Mouse (Mus musculus) limb, embryonic 10.5 days (tissue): ENCODE data around the gene Mdh1. TPM values are rescaled to one million over a fixed set of nuclear protein-coding genes. Genes with fewer than 3 reads are reported as not detected.

Experiments used
- DNase-seq: peaks from one replicate; pipeline ENCODE4 v3.0.0-alpha.2; 2017; ENCODE audit warnings: low spot score
- H3K27ac ChIP-seq: fragments of 300-500 bp; sonication (generic); 2 replicates; pipeline ENCODE4 v1.5.1; 2016; ENCODE audit warnings: mild to moderate bottlenecking
- H3K27me3 ChIP-seq: fragments of 300-500 bp; sonication (generic); 2 replicates; pipeline ENCODE4 v1.6.1; 2016; ENCODE audit warnings: low read depth, mild to moderate bottlenecking; ENCODE audit not compliant: poor library complexity, severe bottlenecking
- H3K36me3 ChIP-seq: fragments of 300-500 bp; sonication (generic); 2 replicates; pipeline ENCODE4 v1.6.1; 2016; ENCODE audit warnings: mild to moderate bottlenecking, moderate library complexity
- H3K4me1 ChIP-seq: fragments of 300-500 bp; sonication (generic); 2 replicates; pipeline ENCODE4 v1.6.1; 2016
- H3K4me3 ChIP-seq: fragments of 300-500 bp; sonication (generic); 2 replicates; pipeline ENCODE4 v1.5.1; 2016; ENCODE audit warnings: mild to moderate bottlenecking, moderate library complexity
- H3K9me3 ChIP-seq: fragments of 300-500 bp; sonication (generic); replicated peaks from 2 replicates; pipeline ENCODE4 v1.6.1; 2016; ENCODE audit warnings: mild to moderate bottlenecking
- WGBS: fragments of 180-500 bp; shearing (Covaris S2); methylation state at CpG from one replicate; pipeline ENCODE4 v1.1.7; 2016; 5-methylcytosine and 5-hydroxymethylcytosine counted together
- polyA plus RNA-seq: library from polyadenylated mRNA; unstranded; fragments of >200 nt; fragmentation: Nextera tagmentation; extraction: Ambion mirVana; gene quantifications from 2 replicates; pipeline ENCODE4 v1.2.1, GENCODE M21; 2016

Gene Mdh1
- polyA plus RNA-seq, 1 experiment from 2014 or later: 394 TPM

DNA sequence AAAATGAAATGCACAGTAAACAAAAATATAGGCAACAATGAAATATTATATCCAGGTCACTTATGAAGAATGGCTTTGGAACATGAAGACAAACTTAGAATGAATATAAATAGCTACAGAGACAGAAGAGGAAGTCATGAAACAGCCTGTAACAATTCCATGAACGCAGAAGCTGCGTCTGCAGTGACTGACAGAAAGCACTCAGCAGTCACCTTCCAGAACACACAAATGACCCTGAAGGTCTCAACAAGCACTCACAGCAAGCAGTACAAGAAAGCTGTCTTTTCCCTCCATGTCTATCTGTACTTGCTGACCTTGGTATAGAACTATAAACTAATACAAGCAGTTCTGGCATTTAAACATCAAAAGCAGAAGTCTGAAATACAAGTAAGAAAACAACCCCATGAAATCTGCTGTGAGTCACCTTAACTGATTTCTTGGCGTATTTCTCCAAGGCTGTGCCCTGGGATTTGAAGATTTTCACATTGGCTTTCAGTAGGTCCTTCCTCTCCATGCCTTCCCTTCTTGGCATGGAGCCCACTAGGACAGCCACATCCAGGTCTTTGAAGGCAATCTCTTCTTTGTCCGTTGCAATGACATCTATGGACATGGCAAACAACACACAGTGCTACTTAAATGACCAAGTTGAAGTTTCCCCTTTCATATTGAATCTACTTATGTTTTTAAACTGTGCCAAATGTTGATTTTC lies 8.4 kb downstream of the Mdh1 start:
- no peak overlapping the region for H3K4me3 ChIP-seq
- 95% methylated on average over 4 of the region's 4 CpGs for WGBS
- H3K9me3 ChIP-seq: no peaks in the 10 kb centered on the region
- no peak for DNase-seq
- H3K27ac ChIP-seq: no peak overlapping the region
- no peaks in the 10 kb centered on the region for H3K27me3 ChIP-seq
- H3K36me3 ChIP-seq: peaks cover 72% of the 10 kb centered on the region
- H3K4me1 ChIP-seq: no peaks in the 10 kb centered on the region

GRCm38 (mm10) chr11:21561347-21561746 lies 10.8 kb downstream of the Mdh1 start:
- Histone ChIP-seq H3K27me3 (no peaks in the 10 kb centered on the region), H3K27ac (no peak overlapping the region), H3K36me3 (peaks cover 88% of the 10 kb centered on the region), H3K4me3 (no peak overlapping the region), H3K4me1 (no peaks in the 10 kb centered on the region), H3K9me3 (no peaks in the 10 kb centered on the region)
- DNase-seq: no peak
- 93% methylated on average over 5 of the region's 5 CpGs for WGBS

- 92% methylated on average over 11 of the region's 11 CpGs for WGBS
Observed at GRCm38 (mm10) chr11:21559727-21560126, 12.4 kb downstream of the Mdh1 start.

DNA sequence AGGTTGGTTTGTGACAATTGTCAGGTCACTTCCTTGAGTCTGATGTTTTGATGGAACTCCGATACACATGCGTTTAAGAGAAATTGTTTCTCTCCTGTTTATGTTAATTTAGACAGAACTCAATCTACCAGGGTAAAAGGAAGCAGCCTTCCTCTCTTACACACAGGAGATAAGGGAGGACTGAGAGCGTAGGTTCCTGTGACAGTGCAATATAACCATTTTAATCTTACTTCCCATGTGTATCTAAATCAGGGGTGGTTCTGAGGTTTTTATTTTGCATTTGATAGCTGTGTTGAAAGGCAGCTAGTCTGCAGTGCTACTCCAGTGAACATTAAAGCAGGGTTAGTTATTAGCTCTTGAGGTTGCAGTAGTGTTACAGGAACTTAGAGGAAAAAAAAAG lies 20.1 kb downstream of the Mdh1 start:
- no peaks in the 10 kb centered on the region for H3K4me1 ChIP-seq
- no peak overlapping the region for H3K4me3 ChIP-seq
- WGBS: 85% methylated on average over 3 of the region's 3 CpGs
- no peak for DNase-seq
- H3K27me3 ChIP-seq: no peaks in the 10 kb centered on the region
- H3K27ac ChIP-seq: no peak overlapping the region
- no peaks in the 10 kb centered on the region for H3K9me3 ChIP-seq
- peaks cover 6% of the 10 kb centered on the region; the same call in 1 of the 2 replicates for H3K36me3 ChIP-seq

More at GRCm38 (mm10) chr11:21559727-21560126, 12.4 kb downstream of the Mdh1 start:
- H3K4me1 ChIP-seq: no peaks in the 10 kb centered on the region
- no peak overlapping the region for H3K4me3 ChIP-seq
- H3K27ac ChIP-seq: no peak overlapping the region
- H3K27me3 ChIP-seq: no peaks in the 10 kb centered on the region
- H3K36me3 ChIP-seq: peaks cover 73% of the 10 kb centered on the region
- DNase-seq: no peak
- H3K9me3 ChIP-seq: no peaks in the 10 kb centered on the region

- 90% methylated on average over 12 of the region's 12 CpGs for WGBS
- no peak overlapping the region for H3K4me3 ChIP-seq
- no peaks in the 10 kb centered on the region for H3K36me3 ChIP-seq
- no peaks in the 10 kb centered on the region for H3K9me3 ChIP-seq
- DNase-seq: no peak
- no peaks in the 10 kb centered on the region for H3K27me3 ChIP-seq
- H3K4me1 ChIP-seq: no peaks in the 10 kb centered on the region
- no peak overlapping the region for H3K27ac ChIP-seq
Observed at GRCm38 (mm10) chr11:21550222-21551173, 21.7 kb downstream of the Mdh1 start.

GRCm38 (mm10) chr11:21549754-21550153 lies 22.4 kb downstream of the Mdh1 start:
- 88% methylated on average over 4 of the region's 4 CpGs for WGBS
- Histone ChIP-seq H3K27ac (no peak overlapping the region), H3K36me3 (no peaks in the 10 kb centered on the region), H3K4me1 (no peaks in the 10 kb centered on the region), H3K4me3 (no peak overlapping the region), H3K9me3 (no peaks in the 10 kb centered on the region), H3K27me3 (no peaks in the 10 kb centered on the region)
- no peak for DNase-seq

DNA sequence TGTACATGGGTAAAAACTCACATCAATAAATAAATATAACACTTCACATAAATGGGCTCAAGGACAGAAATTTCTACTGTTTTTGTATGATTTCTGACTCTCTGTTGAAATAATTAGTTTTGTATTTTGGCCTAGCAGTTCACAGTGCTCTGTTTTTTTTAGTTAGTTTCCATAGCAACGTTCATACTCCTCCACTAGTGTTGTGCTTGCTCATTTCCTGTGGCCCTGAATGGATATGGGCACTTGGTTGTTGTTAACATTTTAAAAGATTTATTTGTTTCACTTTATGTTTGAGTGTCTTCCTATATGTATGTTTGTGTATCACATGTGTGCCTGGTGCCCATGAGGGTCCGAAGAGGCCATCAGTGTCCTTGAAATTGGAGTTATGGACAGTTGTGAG lies 23.1 kb downstream of the Mdh1 start:
- no peaks in the 10 kb centered on the region for H3K9me3 ChIP-seq
- no peaks in the 10 kb centered on the region for H3K36me3 ChIP-seq
- no peaks in the 10 kb centered on the region for H3K27me3 ChIP-seq
- H3K4me3 ChIP-seq: no peak overlapping the region
- no peaks in the 10 kb centered on the region for H3K4me1 ChIP-seq
- DNase-seq: no peak
- H3K27ac ChIP-seq: no peak overlapping the region
- WGBS: 94% methylated on average over 2 of the region's 2 CpGs

GRCm38 (mm10) chr11:21547518-21547917 lies 24.6 kb downstream of the Mdh1 start:
- no peak overlapping the region for H3K4me3 ChIP-seq
- DNase-seq: no peak
- H3K4me1 ChIP-seq: no peaks in the 10 kb centered on the region

GRCm38 (mm10) chr11:21546671-21547070 lies 25.5 kb downstream of the Mdh1 start:
- H3K27me3 ChIP-seq: no peaks in the 10 kb centered on the region
- no peaks in the 10 kb centered on the region for H3K36me3 ChIP-seq
- H3K9me3 ChIP-seq: no peaks in the 10 kb centered on the region
- no peak overlapping the region for H3K27ac ChIP-seq
- WGBS: 72% methylated on average over 1 of the region's 1 CpGs
- no peak for DNase-seq
- H3K4me1 ChIP-seq: no peaks in the 10 kb centered on the region
- H3K4me3 ChIP-seq: no peak overlapping the region

More at GRCm38 (mm10) chr11:21547518-21547917, 24.6 kb downstream of the Mdh1 start:
- H3K27ac ChIP-seq: no peak overlapping the region
- H3K36me3 ChIP-seq: no peaks in the 10 kb centered on the region
- H3K9me3 ChIP-seq: no peaks in the 10 kb centered on the region
- H3K27me3 ChIP-seq: no peaks in the 10 kb centered on the region

DNA sequence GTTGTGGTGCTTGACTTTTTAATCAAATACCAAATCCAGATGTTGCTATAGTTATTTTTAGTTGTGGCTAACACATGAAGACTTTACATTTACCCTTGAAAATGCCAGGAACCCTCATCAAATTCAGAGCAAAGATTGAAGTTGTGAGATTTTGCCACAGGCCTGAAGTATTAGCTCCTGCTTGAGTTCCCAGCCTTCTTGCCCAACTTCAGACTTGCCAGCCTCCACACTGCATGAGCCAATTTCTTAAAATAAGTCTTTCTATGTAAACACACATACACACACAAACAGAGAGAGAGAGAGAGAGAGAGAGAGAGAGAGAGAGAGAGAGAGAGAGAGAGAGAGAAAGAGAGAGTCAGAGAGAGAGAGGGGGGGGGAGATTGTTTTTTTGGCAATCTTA lies 26.2 kb downstream of the Mdh1 start:
- DNase-seq: no peak
- H3K27me3 ChIP-seq: no peaks in the 10 kb centered on the region
- H3K9me3 ChIP-seq: no peaks in the 10 kb centered on the region
- H3K4me1 ChIP-seq: no peaks in the 10 kb centered on the region
- no peaks in the 10 kb centered on the region for H3K36me3 ChIP-seq
- H3K27ac ChIP-seq: no peak overlapping the region
- no peak overlapping the region for H3K4me3 ChIP-seq

DNA sequence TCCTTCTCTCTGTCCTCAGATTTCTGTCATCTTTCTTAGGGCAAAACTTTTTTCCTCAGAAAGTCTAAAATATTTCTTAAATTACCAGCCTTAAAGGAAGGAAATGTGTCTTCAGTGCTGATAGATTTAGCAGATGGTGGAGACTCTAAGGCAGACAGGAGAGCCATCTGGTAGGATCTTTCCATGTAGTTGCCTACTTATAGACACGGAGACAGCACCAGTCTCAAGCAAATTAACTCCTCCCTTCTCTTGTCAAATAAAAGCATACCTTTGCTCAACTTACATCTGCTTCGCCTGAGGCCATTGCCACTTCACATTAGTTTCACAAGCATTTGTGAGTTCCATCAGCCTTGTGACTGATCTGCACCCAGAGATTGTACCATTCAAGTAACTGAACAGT lies 27.1 kb downstream of the Mdh1 start:
- H3K27ac ChIP-seq: no peak overlapping the region
- no peaks in the 10 kb centered on the region for H3K36me3 ChIP-seq
- WGBS: 72% methylated on average over 2 of the region's 2 CpGs
- no peaks in the 10 kb centered on the region for H3K4me1 ChIP-seq
- DNase-seq: no peak
- no peak overlapping the region for H3K4me3 ChIP-seq
- H3K9me3 ChIP-seq: no peaks in the 10 kb centered on the region
- H3K27me3 ChIP-seq: no peaks in the 10 kb centered on the region

DNA sequence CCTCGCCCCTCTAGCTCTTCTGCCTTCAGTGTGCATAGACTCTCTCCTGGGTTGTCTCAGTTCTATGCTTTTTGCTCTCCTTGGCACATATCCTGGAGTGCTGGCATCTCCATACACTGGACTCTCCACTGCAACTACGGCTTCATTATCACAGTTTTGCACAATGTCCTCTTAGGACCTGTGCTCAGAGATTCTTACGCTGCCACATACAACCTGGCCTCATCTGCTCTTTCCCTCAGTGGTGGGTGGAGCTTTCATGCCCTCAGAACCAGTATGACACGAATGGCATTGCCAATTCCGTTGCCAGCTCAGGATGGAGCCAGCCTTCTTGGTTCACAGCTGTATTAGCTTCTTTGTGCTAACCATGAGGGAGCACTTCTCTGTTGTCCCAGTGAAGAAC lies 29.4 kb downstream of the Mdh1 start:
- no peak overlapping the region for H3K27ac ChIP-seq
- no peak overlapping the region for H3K4me3 ChIP-seq
- 82% methylated on average over 5 of the region's 5 CpGs for WGBS
- H3K4me1 ChIP-seq: no peaks in the 10 kb centered on the region
- no peaks in the 10 kb centered on the region for H3K9me3 ChIP-seq
- no peaks in the 10 kb centered on the region for H3K27me3 ChIP-seq
- H3K36me3 ChIP-seq: no peaks in the 10 kb centered on the region
- DNase-seq: no peak

- no peaks in the 10 kb centered on the region for H3K27me3 ChIP-seq
- no peaks in the 10 kb centered on the region for H3K36me3 ChIP-seq
- no peaks in the 10 kb centered on the region for H3K4me1 ChIP-seq
- no peak for DNase-seq
- no peak overlapping the region for H3K4me3 ChIP-seq
- no peaks in the 10 kb centered on the region for H3K9me3 ChIP-seq
- WGBS: 87% methylated on average over 2 of the region's 2 CpGs
- H3K27ac ChIP-seq: no peak overlapping the region
Observed at GRCm38 (mm10) chr11:21540622-21541021, 31.5 kb downstream of the Mdh1 start.
